Mouse (Mus musculus) forebrain, embryonic 14.5 days (tissue): Measurements from ENCODE around the gene Tmsb4x. TPM values are rescaled to one million over a fixed set of nuclear protein-coding genes. Genes with fewer than 3 reads are reported as not detected.

Experiments used
- ATAC-seq: fragments of 200-750 bp; cut with Nextera tagmentation; 2 replicates; pipeline ENCODE4 v1.8.0; 2017; ENCODE audit warnings: mild to moderate bottlenecking, moderate library complexity
- DNase-seq: peaks from one replicate; pipeline ENCODE4 v3.0.0-alpha.2; 2015; ENCODE audit warnings: low spot score
- H3K27ac ChIP-seq: fragments of 300-500 bp; sonication (generic); 2 replicates; pipeline ENCODE4 v1.5.1; 2014; ENCODE audit warnings: low read depth, mild to moderate bottlenecking, control low read depth, low read length, moderate library complexity
- H3K27me3 ChIP-seq: fragments of 300-500 bp; sonication (generic); replicated peaks from 2 replicates; pipeline ENCODE4 v1.6.1; 2014; ENCODE audit warnings: low read length, control low read depth, mixed read lengths; ENCODE audit not compliant: control insufficient read depth, insufficient read depth
- H3K36me3 ChIP-seq: fragments of 300-500 bp; sonication (generic); 2 replicates; pipeline ENCODE4 v1.6.1; 2014; ENCODE audit warnings: low read length, control low read depth; ENCODE audit not compliant: control insufficient read depth, insufficient read depth
- H3K4me1 ChIP-seq: fragments of 300-500 bp; sonication (generic); 2 replicates; pipeline ENCODE4 v1.6.1; 2014; ENCODE audit warnings: antibody characterized with exemption, low read length, control low read depth; ENCODE audit not compliant: control insufficient read depth, insufficient read depth
- H3K4me2 ChIP-seq: fragments of 300-500 bp; sonication (generic); 2 replicates; pipeline ENCODE4 v1.6.1; 2014; ENCODE audit warnings: mild to moderate bottlenecking, control low read depth, low read length
- H3K4me3 ChIP-seq: fragments of 300-500 bp; sonication (generic); 2 replicates; pipeline ENCODE4 v1.5.1; 2014; ENCODE audit warnings: low read depth, low read length, control low read depth
- H3K9ac ChIP-seq: fragments of 300-500 bp; sonication (generic); 2 replicates; pipeline ENCODE4 v1.6.1; 2014; ENCODE audit warnings: mild to moderate bottlenecking, low read length, control low read depth, moderate library complexity
- H3K9me3 ChIP-seq: fragments of 300-500 bp; sonication (generic); replicated peaks from 2 replicates; pipeline ENCODE4 v1.6.1; 2016; ENCODE audit warnings: low read length, control low read depth, mixed read lengths; ENCODE audit not compliant: control insufficient read depth
- WGBS: fragments of 180-500 bp; shearing (Covaris S2); extraction: QIAGEN DNeasy Blood & Tissue Kit; methylation state at CpG from one replicate; pipeline ENCODE4 v1.1.7; 2014; 5-methylcytosine and 5-hydroxymethylcytosine counted together
- polyA plus RNA-seq: library from polyadenylated mRNA; unstranded; fragments of >200 nt; fragmentation: Nextera tagmentation; extraction: Ambion mirVana; gene quantifications from 2 replicates; pipeline ENCODE4 v1.2.1, GENCODE M21; 2014

Gene Tmsb4x
- polyA plus RNA-seq, 1 experiment from 2014 or later: 7,141 TPM

GRCm38 (mm10) chrX:167201365-167201764, 7.8 kb downstream of the Tmsb4x start:
- Histone ChIP-seq H3K4me1 (no peaks in the 10 kb centered on the region), H3K4me3 (no peak overlapping the region), H3K27ac (no peak overlapping the region), H3K36me3 (no peaks in the 10 kb centered on the region), H3K9me3 (no peaks in the 10 kb centered on the region), H3K4me2 (no peak overlapping the region), H3K9ac (no peak overlapping the region), H3K27me3 (no peaks in the 10 kb centered on the region)
- no peak for DNase-seq
- no peak for ATAC-seq
- WGBS: 92% methylated on average over 2 of the region's 2 CpGs

- no peaks in the 10 kb centered on the region for H3K9me3 ChIP-seq
- no peaks in the 10 kb centered on the region for H3K4me1 ChIP-seq
- WGBS: 81% methylated on average over 2 of the region's 2 CpGs
- ATAC-seq (no peak), DNase-seq (no peak)
- H3K9ac ChIP-seq: no peak overlapping the region
- no peak overlapping the region for H3K27ac ChIP-seq
- H3K4me2 ChIP-seq: no peak overlapping the region
- H3K4me3 ChIP-seq: no peak overlapping the region
- H3K36me3 ChIP-seq: no peaks in the 10 kb centered on the region
- no peaks in the 10 kb centered on the region for H3K27me3 ChIP-seq
These were observed 13.9 kb downstream of the Tmsb4x start for GRCm38 (mm10) chrX:167195228-167195649.

- 0 out of 2 replicates have a peak, but pooled peaks cover 3% of the 10 kb centered on the region for H3K27me3 ChIP-seq
- H3K4me1 ChIP-seq: no peaks in the 10 kb centered on the region
- ATAC-seq: no peak
- WGBS: 46% methylated on average over 2 of the region's 2 CpGs
- DNase-seq: no peak
- H3K4me2 ChIP-seq: no peak overlapping the region
- no peak overlapping the region for H3K4me3 ChIP-seq
- H3K9ac ChIP-seq: no peak overlapping the region
- H3K9me3 ChIP-seq: no peaks in the 10 kb centered on the region
- no peak overlapping the region for H3K27ac ChIP-seq
- H3K36me3 ChIP-seq: no peaks in the 10 kb centered on the region
These were observed 22.8 kb downstream of the Tmsb4x start for GRCm38 (mm10) chrX:167186306-167186705.

DNA sequence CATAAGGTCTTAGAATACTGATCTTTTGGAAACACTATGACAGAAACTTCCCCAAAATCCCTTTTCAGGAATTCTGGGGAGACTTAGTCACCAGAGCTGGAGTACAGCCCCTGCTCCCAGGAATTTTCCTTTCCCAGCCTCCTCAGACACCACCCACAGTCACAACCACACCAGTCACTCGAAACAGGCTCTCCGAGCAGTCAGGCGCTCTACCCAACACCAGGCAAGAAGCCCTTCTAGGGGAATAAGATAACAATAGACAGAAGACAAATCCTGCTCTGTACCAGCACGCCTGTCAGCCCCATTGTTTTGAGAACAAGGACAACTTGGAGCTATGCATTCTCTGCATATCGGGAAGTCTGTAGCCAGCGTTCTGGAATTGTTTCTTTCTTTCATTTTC, 25.6 kb downstream of the Tmsb4x start:
- DNase-seq: no peak
- 55% methylated on average over 6 of the region's 6 CpGs for WGBS
- Histone ChIP-seq H3K4me2 (no peak overlapping the region), H3K9ac (no peak overlapping the region), H3K4me3 (no peak overlapping the region), H3K4me1 (no peaks in the 10 kb centered on the region), H3K9me3 (no peaks in the 10 kb centered on the region), H3K27me3 (0 out of 2 replicates have a peak, but pooled peaks cover 3% of the 10 kb centered on the region), H3K36me3 (no peaks in the 10 kb centered on the region), H3K27ac (no peak overlapping the region)
- ATAC-seq: no peak

GRCm38 (mm10) chrX:167182411-167182810, 26.7 kb downstream of the Tmsb4x start:
- WGBS: 87% methylated on average over 5 of the region's 5 CpGs
- ATAC-seq: no peak
- 0 out of 2 replicates have a peak, but pooled peaks cover 3% of the 10 kb centered on the region for H3K27me3 ChIP-seq

GRCm38 (mm10) chrX:167179961-167180642, 29.0 kb downstream of the Tmsb4x start:
- no peak overlapping the region for H3K4me3 ChIP-seq
- no peaks in the 10 kb centered on the region for H3K36me3 ChIP-seq
- H3K9me3 ChIP-seq: no peaks in the 10 kb centered on the region
- ATAC-seq: no peak
- 76% methylated on average over 4 of the region's 4 CpGs for WGBS
- H3K4me1 ChIP-seq: no peaks in the 10 kb centered on the region
- H3K27ac ChIP-seq: no peak overlapping the region
- H3K27me3 ChIP-seq: no peaks in the 10 kb centered on the region
- DNase-seq: no peak
- H3K4me2 ChIP-seq: no peak overlapping the region
- H3K9ac ChIP-seq: no peak overlapping the region

More at GRCm38 (mm10) chrX:167182411-167182810, 26.7 kb downstream of the Tmsb4x start:
- Histone ChIP-seq H3K4me1 (no peaks in the 10 kb centered on the region), H3K4me2 (no peak overlapping the region), H3K27ac (no peak overlapping the region), H3K9me3 (no peaks in the 10 kb centered on the region), H3K36me3 (no peaks in the 10 kb centered on the region), H3K9ac (no peak overlapping the region), H3K4me3 (no peak overlapping the region)
- no peak for DNase-seq

DNA sequence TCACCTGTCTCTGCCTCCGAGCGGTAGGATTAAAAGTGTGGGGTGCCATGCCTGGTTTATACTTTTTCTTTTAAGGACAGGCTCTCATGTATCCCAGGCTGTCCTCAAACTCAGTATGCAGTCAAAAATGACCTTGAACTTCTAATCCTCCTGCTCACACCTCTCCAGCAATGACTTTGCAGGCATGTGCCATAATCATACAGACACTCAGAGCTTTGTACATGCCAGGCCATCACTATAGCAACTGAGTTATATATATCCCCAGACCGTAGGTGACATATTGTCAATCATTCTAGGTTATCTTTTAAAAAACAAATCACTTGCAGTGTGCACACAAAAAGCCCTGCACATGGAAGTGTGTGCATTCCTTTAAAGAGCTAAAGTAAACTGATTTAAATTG, 29.6 kb downstream of the Tmsb4x start:
- no peaks in the 10 kb centered on the region for H3K9me3 ChIP-seq
- no peak overlapping the region for H3K4me2 ChIP-seq
- no peaks in the 10 kb centered on the region for H3K36me3 ChIP-seq
- ATAC-seq (no peak), DNase-seq (no peak)
- H3K9ac ChIP-seq: no peak overlapping the region
- no peak overlapping the region for H3K27ac ChIP-seq
- no peak overlapping the region for H3K4me3 ChIP-seq
- no peaks in the 10 kb centered on the region for H3K4me1 ChIP-seq
- WGBS: 92% methylated on average over 3 of the region's 3 CpGs
- H3K27me3 ChIP-seq: no peaks in the 10 kb centered on the region

- H3K9ac ChIP-seq: no peak overlapping the region
- H3K27ac ChIP-seq: no peak overlapping the region
- ATAC-seq: no peak
- DNase-seq: no peak
- no peaks in the 10 kb centered on the region for H3K36me3 ChIP-seq
- no peak overlapping the region for H3K4me3 ChIP-seq
- 75% methylated on average over 6 of the region's 6 CpGs for WGBS
- no peaks in the 10 kb centered on the region for H3K9me3 ChIP-seq
- no peaks in the 10 kb centered on the region for H3K27me3 ChIP-seq
- no peak overlapping the region for H3K4me2 ChIP-seq
- H3K4me1 ChIP-seq: no peaks in the 10 kb centered on the region
These were observed 33.8 kb downstream of the Tmsb4x start for GRCm38 (mm10) chrX:167175319-167175718.

GRCm38 (mm10) chrX:167174311-167174710, 34.8 kb downstream of the Tmsb4x start:
- H3K27ac ChIP-seq: no peak overlapping the region
- no peak overlapping the region for H3K4me2 ChIP-seq
- no peak overlapping the region for H3K9ac ChIP-seq
- 70% methylated on average over 3 of the region's 3 CpGs for WGBS
- no peaks in the 10 kb centered on the region for H3K9me3 ChIP-seq
- no peak for ATAC-seq
- H3K4me1 ChIP-seq: no peaks in the 10 kb centered on the region
- H3K36me3 ChIP-seq: no peaks in the 10 kb centered on the region
- no peak overlapping the region for H3K4me3 ChIP-seq
- H3K27me3 ChIP-seq: no peaks in the 10 kb centered on the region
- no peak for DNase-seq
